Mouse (Mus musculus) intestine, embryonic 14.5 days (tissue): ENCODE data around the gene Ap3b1. TPM values are rescaled to one million over a fixed set of nuclear protein-coding genes. Genes with fewer than 3 reads are reported as not detected.

ENCODE experiments used
- ATAC-seq: fragments of 200-750 bp; cut with Nextera tagmentation; replicated peaks from 2 replicates; pipeline ENCODE4 v1.8.0; 2017; ENCODE audit warnings: low read depth, moderate number of reproducible peaks, moderate TSS enrichment, moderate library complexity; ENCODE audit not compliant: low FRiP score, low TSS enrichment
- DNase-seq: peaks from one replicate; pipeline ENCODE4 v3.0.0-alpha.2; 2018; ENCODE audit warnings: low spot score
- H3K27ac ChIP-seq: fragments of 300-500 bp; sonication (generic); 2 replicates; pipeline ENCODE4 v1.5.1; 2014; ENCODE audit warnings: low read depth, mild to moderate bottlenecking, control low read depth
- H3K27me3 ChIP-seq: fragments of 300-500 bp; sonication (generic); replicated peaks from 2 replicates; pipeline ENCODE4 v1.6.1; 2014; ENCODE audit warnings: low read length, control low read depth; ENCODE audit not compliant: control insufficient read depth, insufficient read depth
- H3K36me3 ChIP-seq: fragments of 300-500 bp; sonication (generic); 2 replicates; pipeline ENCODE4 v1.6.1; 2014; ENCODE audit warnings: low read length, control low read depth; ENCODE audit not compliant: control insufficient read depth, insufficient read depth
- H3K4me1 ChIP-seq: fragments of 300-500 bp; sonication (generic); replicated peaks from 2 replicates; pipeline ENCODE4 v1.6.1; 2014; ENCODE audit warnings: low read length, control low read depth, mixed read lengths; ENCODE audit not compliant: control insufficient read depth, insufficient read depth
- H3K4me2 ChIP-seq: fragments of 300-500 bp; sonication (generic); 2 replicates; pipeline ENCODE4 v1.6.1; 2014; ENCODE audit warnings: low read length
- H3K4me3 ChIP-seq: fragments of 300-500 bp; sonication (generic); 2 replicates; pipeline ENCODE4 v1.5.1; 2014; ENCODE audit warnings: low read depth, low read length, control low read depth, mixed read lengths
- H3K9ac ChIP-seq: fragments of 300-500 bp; sonication (generic); 2 replicates; pipeline ENCODE4 v1.6.1; 2014; ENCODE audit warnings: mild to moderate bottlenecking, low read length
- H3K9me3 ChIP-seq: fragments of 300-500 bp; sonication (generic); 2 replicates; pipeline ENCODE4 v1.6.1; 2016; ENCODE audit warnings: low read length, control low read depth; ENCODE audit not compliant: control insufficient read depth
- WGBS: fragments of 180-500 bp; shearing (Covaris S2); extraction: QIAGEN DNeasy Blood & Tissue Kit; methylation state at CpG from one replicate; pipeline ENCODE4 v1.1.7; 2014; 5-methylcytosine and 5-hydroxymethylcytosine counted together
- polyA plus RNA-seq: library from polyadenylated mRNA; unstranded; fragments of >200 nt; fragmentation: Nextera tagmentation; extraction: Ambion mirVana; gene quantifications from 2 replicates; pipeline ENCODE4 v1.2.1, GENCODE M21; 2014

Ap3b1 gene
- polyA plus RNA-seq, 1 experiment from 2014 or later: 51.2 TPM

DNA sequence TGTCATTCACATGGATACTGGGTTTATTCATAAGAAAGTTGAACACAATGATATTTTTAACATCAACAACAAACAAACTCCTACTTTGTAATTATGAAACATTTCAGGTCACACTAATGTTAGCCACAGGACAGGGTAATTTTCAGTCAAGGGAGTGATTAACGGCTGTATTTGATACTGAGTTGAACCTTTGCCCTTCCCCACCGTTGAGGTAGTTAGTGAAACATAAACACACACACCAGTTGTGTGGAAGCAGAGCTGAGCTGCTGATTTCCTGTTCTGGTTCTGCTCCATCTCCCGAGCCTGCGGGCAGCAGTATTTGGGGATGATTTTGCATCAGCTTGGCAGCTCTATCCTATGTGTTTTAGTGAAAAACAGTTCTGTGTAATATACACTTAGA is 88.2 kb downstream of the Ap3b1 start:
- Histone ChIP-seq H3K9me3 (no peaks in the 10 kb centered on the region), H3K36me3 (peaks cover 19% of the 10 kb centered on the region; the same call in 1 of the 2 replicates), H3K4me1 (peaks cover 3% of the 10 kb centered on the region; the same call in 1 of the 2 replicates), H3K9ac (no peak overlapping the region), H3K27me3 (no peaks in the 10 kb centered on the region), H3K27ac (no peak overlapping the region), H3K4me3 (no peak overlapping the region), H3K4me2 (no peak overlapping the region)
- ATAC-seq (no peak), DNase-seq (peak; percentile 40)
- WGBS: 17% methylated on average over 4 of the region's 4 CpGs

DNA sequence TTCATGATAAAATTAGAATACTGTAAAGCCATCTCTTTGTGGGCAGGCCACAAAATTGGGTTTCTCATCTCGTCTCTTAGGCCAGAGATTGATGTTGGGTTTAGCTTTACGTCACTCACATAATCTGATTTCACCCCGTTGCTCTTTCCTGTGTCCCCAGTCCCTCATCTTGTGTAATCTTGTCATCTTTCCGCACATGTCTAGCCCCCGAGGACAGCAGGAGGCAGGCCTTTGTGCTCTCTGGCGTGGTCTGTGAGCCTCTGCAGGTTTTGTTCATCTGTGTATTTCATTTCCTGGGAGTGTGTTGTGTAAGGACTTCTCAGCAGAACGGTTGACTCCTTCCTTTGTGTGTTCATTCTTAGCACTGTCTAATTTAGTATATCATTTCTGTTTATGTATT is 90.8 kb downstream of the Ap3b1 start:
- Histone ChIP-seq H3K4me2 (no peak overlapping the region), H3K27ac (no peak overlapping the region), H3K27me3 (no peaks in the 10 kb centered on the region), H3K4me3 (no peak overlapping the region), H3K36me3 (peaks cover 24% of the 10 kb centered on the region; the same call in 1 of the 2 replicates), H3K9me3 (no peaks in the 10 kb centered on the region), H3K9ac (no peak overlapping the region), H3K4me1 (0 out of 2 replicates have a peak, but pooled peaks cover 3% of the 10 kb centered on the region)
- peak; percentile 3 for DNase-seq
- WGBS: 69% methylated on average over 7 of the region's 7 CpGs
- no peak for ATAC-seq

DNA sequence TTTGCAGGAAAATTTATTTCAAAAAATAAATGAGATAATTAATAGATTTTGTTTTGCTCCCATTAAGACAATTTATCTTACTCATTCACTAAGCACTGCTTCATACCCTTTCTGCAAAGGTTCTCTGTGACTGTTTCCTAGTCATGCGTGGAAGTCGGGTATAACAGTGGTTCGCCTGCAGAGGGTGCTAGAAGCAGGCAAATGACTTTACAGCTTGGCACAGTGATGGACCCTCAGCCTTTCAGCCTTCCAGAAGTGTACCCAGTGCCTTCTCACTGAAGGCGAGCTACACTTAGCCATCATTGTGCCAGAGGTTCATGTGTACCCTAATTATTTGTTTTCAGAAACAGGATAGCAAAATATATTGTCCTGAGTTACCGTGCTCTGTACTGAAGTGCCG is 92.5 kb downstream of the Ap3b1 start:
- H3K4me2 ChIP-seq: no peak overlapping the region
- H3K4me1 ChIP-seq: 0 out of 2 replicates have a peak, but pooled peaks cover 3% of the 10 kb centered on the region
- no peak overlapping the region for H3K4me3 ChIP-seq
- WGBS: 63% methylated on average over 6 of the region's 6 CpGs
- DNase-seq: peak; percentile 61
- no peaks in the 10 kb centered on the region for H3K27me3 ChIP-seq
- no peaks in the 10 kb centered on the region for H3K9me3 ChIP-seq
- H3K9ac ChIP-seq: no peak overlapping the region
- peaks cover 31% of the 10 kb centered on the region; the same call in 1 of the 2 replicates for H3K36me3 ChIP-seq
- H3K27ac ChIP-seq: no peak overlapping the region
- ATAC-seq: no peak

- Histone ChIP-seq H3K4me2 (no peak overlapping the region), H3K36me3 (peaks cover 39% of the 10 kb centered on the region; the same call in 1 of the 2 replicates), H3K9me3 (no peaks in the 10 kb centered on the region), H3K9ac (no peak overlapping the region), H3K4me3 (no peak overlapping the region), H3K27ac (no peak overlapping the region), H3K27me3 (no peaks in the 10 kb centered on the region), H3K4me1 (no peaks in the 10 kb centered on the region)
- ATAC-seq: no peak
- peak; percentile 40 for DNase-seq
- 71% methylated on average over 12 of the region's 12 CpGs for WGBS
Measured at GRCm38 (mm10) chr13:94454131-94454530, 95.4 kb downstream of the Ap3b1 start.

DNA sequence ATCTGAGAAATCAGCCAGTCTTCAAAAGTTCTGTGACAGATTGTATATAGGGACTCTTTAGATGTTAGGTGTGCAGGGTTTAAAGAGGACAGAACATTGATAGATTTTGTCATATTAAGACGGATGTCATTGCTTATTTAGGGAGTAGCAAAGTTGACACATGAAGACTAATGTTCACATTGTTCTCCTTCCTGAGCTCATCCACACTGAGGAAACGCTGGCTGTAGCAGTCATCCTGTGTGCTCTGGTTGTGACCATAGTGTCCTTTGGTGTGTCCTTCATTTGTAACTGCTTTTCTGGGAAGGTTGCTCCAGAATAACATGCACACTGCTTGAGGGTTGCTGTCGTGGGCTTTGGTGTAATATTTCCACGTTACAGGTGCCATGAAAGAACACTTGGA is 100.4 kb downstream of the Ap3b1 start:
- H3K4me1 ChIP-seq: no peaks in the 10 kb centered on the region

GRCm38 (mm10) chr13:94464221-94464620 is 105.5 kb downstream of the Ap3b1 start:
- 63% methylated on average over 2 of the region's 2 CpGs for WGBS
- no peak overlapping the region for H3K9ac ChIP-seq
- DNase-seq: no peak
- ATAC-seq: no peak
- H3K4me2 ChIP-seq: no peak overlapping the region
- no peaks in the 10 kb centered on the region for H3K9me3 ChIP-seq
- H3K4me3 ChIP-seq: no peak overlapping the region
- peaks cover 38% of the 10 kb centered on the region for H3K36me3 ChIP-seq
- H3K4me1 ChIP-seq: no peaks in the 10 kb centered on the region
- no peaks in the 10 kb centered on the region for H3K27me3 ChIP-seq
- H3K27ac ChIP-seq: no peak overlapping the region

More for the DNA sequence above, 100.4 kb downstream of the Ap3b1 start:
- WGBS: 77% methylated on average over 4 of the region's 4 CpGs
- Histone ChIP-seq H3K4me3 (no peak overlapping the region), H3K4me2 (no peak overlapping the region), H3K27ac (no peak overlapping the region), H3K9ac (no peak overlapping the region), H3K36me3 (peaks cover 55% of the 10 kb centered on the region), H3K27me3 (no peaks in the 10 kb centered on the region), H3K9me3 (no peaks in the 10 kb centered on the region)
- ATAC-seq (no peak), DNase-seq (no peak)

GRCm38 (mm10) chr13:94468551-94468950 is 109.8 kb downstream of the Ap3b1 start:
- DNase-seq (no peak), ATAC-seq (no peak)
- Histone ChIP-seq H3K27ac (no peak overlapping the region), H3K4me3 (no peak overlapping the region), H3K9ac (no peak overlapping the region), H3K36me3 (peaks cover 29% of the 10 kb centered on the region), H3K27me3 (no peaks in the 10 kb centered on the region), H3K4me1 (no peaks in the 10 kb centered on the region), H3K4me2 (no peak overlapping the region), H3K9me3 (no peaks in the 10 kb centered on the region)
- WGBS: 94% methylated on average over 1 of the region's 1 CpGs

DNA sequence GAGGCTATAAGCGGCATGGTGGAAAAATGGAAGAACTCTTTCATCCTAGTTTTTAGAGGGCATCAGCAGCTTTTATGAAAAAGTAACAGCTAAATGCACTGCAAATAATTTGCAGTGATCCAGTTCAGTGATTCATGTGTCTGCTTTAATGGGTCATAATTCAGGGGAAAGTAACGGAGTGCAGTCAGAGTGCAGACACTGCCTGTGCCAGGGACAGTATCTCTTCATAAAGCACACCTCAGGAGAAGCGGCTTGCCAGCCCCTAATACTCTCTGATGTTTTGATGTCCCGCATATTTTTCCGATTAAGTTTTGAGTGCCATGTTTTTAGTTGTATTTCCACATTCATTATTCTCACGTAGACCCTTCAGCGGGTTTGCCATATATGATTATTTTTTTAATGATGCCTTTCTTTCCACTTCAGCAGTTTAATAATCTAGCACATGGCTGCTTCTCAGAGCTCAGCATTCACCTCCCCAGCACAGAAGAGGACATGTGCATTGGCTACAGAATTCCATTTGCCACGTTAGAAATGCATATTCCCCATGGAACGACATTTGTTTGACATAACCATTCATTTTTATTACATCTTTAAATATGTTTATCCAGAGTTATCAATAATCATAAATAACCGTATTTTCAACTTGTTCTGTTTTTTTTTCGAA is 112.4 kb downstream of the Ap3b1 start:
- Histone ChIP-seq H3K4me1 (no peaks in the 10 kb centered on the region), H3K4me2 (no peak overlapping the region), H3K4me3 (no peak overlapping the region), H3K9ac (no peak overlapping the region), H3K9me3 (no peaks in the 10 kb centered on the region), H3K27me3 (no peaks in the 10 kb centered on the region), H3K36me3 (peaks cover 24% of the 10 kb centered on the region), H3K27ac (no peak overlapping the region)
- DNase-seq (no peak), ATAC-seq (no peak)
- 81% methylated on average over 11 of the region's 11 CpGs for WGBS

GRCm38 (mm10) chr13:94476208-94476607 is 117.4 kb downstream of the Ap3b1 start:
- H3K4me3 ChIP-seq: no peak overlapping the region
- no peaks in the 10 kb centered on the region for H3K4me1 ChIP-seq
- H3K9me3 ChIP-seq: no peaks in the 10 kb centered on the region
- H3K9ac ChIP-seq: no peak overlapping the region
- peaks cover 59% of the 10 kb centered on the region for H3K36me3 ChIP-seq
- H3K27me3 ChIP-seq: no peaks in the 10 kb centered on the region
- no peak overlapping the region for H3K4me2 ChIP-seq
- H3K27ac ChIP-seq: no peak overlapping the region
- ATAC-seq: no peak
- DNase-seq: no peak
- WGBS: 96% methylated on average over 3 of the region's 3 CpGs
